In the genomic region with DNA sequence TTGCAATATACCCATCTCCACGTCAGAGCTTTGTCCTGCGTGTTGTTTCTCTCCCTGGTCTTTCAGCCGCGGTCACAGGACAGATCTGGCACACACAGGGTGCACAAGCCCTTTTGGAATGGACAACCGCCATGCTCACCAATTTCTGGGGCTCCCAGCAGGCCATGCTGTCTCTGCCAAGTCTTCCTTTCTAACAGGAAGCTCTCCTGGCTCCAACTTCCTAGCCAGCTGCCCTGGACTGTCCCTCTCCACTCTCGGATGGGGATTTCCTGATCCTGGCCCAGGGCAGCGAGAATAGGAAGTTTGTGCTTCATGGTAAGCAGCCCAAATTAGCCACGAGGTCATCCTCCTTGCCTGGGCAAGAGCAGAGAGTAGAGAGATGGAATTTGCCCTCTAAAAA, we compare ENCODE assay signal across 14 mouse cellular contexts. TPM values are rescaled to one million over a fixed set of nuclear protein-coding genes. Genes with fewer than 3 reads are reported as not detected.
DNase-seq lines count a peak whose midpoint lies in the region; ATAC-seq and TF ChIP-seq lines count a peak whose summit lies in the region.
"Had no signal": no experiment of that assay in that cellular context is flagged by ENCODE, and none has a peak within 500 bp of the region (broad histone marks: within the 10 kb centered on the region; RNA-seq: fewer than 3 reads in every experiment).

No protein-coding gene starts in this region.

- H3K9me3 ChIP-seq in hindbrain, postnatal 0 days (ENCODE audit: low read length) = no peaks in the 10 kb centered on the region
- no peaks in the 10 kb centered on the region for H3K9me3 ChIP-seq in hindbrain, embryonic 10.5 days
- no peaks in the 10 kb centered on the region for H3K9me3 ChIP-seq in hindbrain, embryonic 14.5 days (ENCODE audit: control insufficient read depth, low read length)

- no peak overlapping the region for H3K27ac ChIP-seq in hindbrain, postnatal 0 days
- H3K27ac ChIP-seq in hindbrain, embryonic 10.5 days = no peak overlapping the region
- H3K27ac ChIP-seq in hindbrain, embryonic 14.5 days = no peak overlapping the region

- no peak for TF ChIP-seq CTCF in hindbrain, postnatal 0 days (IDR thresholded peaks at IDR 0.05; ENCODE audit: low read depth)

- no peaks in the 10 kb centered on the region for H3K36me3 ChIP-seq in hindbrain, postnatal 0 days (ENCODE audit: insufficient read depth, low read length)
- H3K36me3 ChIP-seq in hindbrain, embryonic 10.5 days = no peaks in the 10 kb centered on the region
- H3K36me3 ChIP-seq in hindbrain, embryonic 14.5 days (replicated peaks; ENCODE audit: control insufficient read depth, insufficient read depth) = no peaks in the 10 kb centered on the region

- peaks cover 7% of the 10 kb centered on the region; the same call in 1 of the 2 replicates for H3K4me1 ChIP-seq in hindbrain, postnatal 0 days (ENCODE audit: insufficient read depth, low read length)
- H3K4me1 ChIP-seq in hindbrain, embryonic 10.5 days (replicated peaks) = peaks cover 16% of the 10 kb centered on the region
- peaks cover 15% of the 10 kb centered on the region; the same call in 1 of the 2 replicates for H3K4me1 ChIP-seq in hindbrain, embryonic 14.5 days (replicated peaks; ENCODE audit: control insufficient read depth, insufficient read depth, low read length)

- H3K4me2 ChIP-seq in hindbrain, postnatal 0 days (ENCODE audit: low read depth, low read length) = no peak overlapping the region
- no peak overlapping the region for H3K4me2 ChIP-seq in hindbrain, embryonic 14.5 days (replicated peaks)

- WGBS in hindbrain, postnatal 0 days = 56% methylated on average over 8 of the region's 8 CpGs
- WGBS in hindbrain, embryonic 10.5 days = 78% methylated on average over 8 of the region's 8 CpGs
- WGBS in hindbrain, embryonic 14.5 days = 73% methylated on average over 8 of the region's 8 CpGs

- peak; percentile 37 for DNase-seq in hindbrain, postnatal 0 days (ENCODE audit: low spot score)
- no peak for DNase-seq in hindbrain, embryonic 10.5 days (ENCODE audit: low spot score)
- peak; percentile 35 for DNase-seq in adrenal gland, postnatal 14 days
- DNase-seq in cerebellum, adult 9-11 months = peak; percentile 94
- DNase-seq in kidney, postnatal 10 days = peak; percentile 64
- DNase-seq in hindbrain, embryonic 14.5 days (ENCODE audit: low spot score) = no peak
- DNase-seq in embryo, embryonic 9.5 days (ENCODE audit: extremely low spot score) = no peak
- no peak for DNase-seq in right cerebral cortex, postnatal 25 days

- H3K4me3 ChIP-seq in hindbrain, postnatal 0 days (ENCODE audit: low read length) = no peak overlapping the region
- H3K4me3 ChIP-seq in hindbrain, embryonic 10.5 days = no peak overlapping the region
- no peak overlapping the region for H3K4me3 ChIP-seq in hindbrain, embryonic 14.5 days (replicated peaks; ENCODE audit: low read length)

- H3K9ac ChIP-seq in hindbrain, postnatal 0 days (replicated peaks; ENCODE audit: low read length) = no peak overlapping the region
- no peak overlapping the region for H3K9ac ChIP-seq in hindbrain, embryonic 14.5 days

- H3K27me3 ChIP-seq in hindbrain, postnatal 0 days (ENCODE audit: insufficient read depth, low read length) = no peaks in the 10 kb centered on the region
- H3K27me3 ChIP-seq in hindbrain, embryonic 10.5 days (ENCODE audit: insufficient read depth, poor library complexity, severe bottlenecking) = peaks cover 33% of the 10 kb centered on the region
- H3K27me3 ChIP-seq in hindbrain, embryonic 14.5 days (ENCODE audit: control insufficient read depth, insufficient read depth, low read length) = peaks cover 7% of the 10 kb centered on the region

- ATAC-seq in hindbrain, postnatal 0 days = no peak
- ATAC-seq in hindbrain, embryonic 14.5 days (ENCODE audit: low FRiP score) = no peak
- ATAC-seq: forebrain, embryonic 14.5 days had no signal

RNA-seq across cellular contexts. Expression of a gene that starts 4.7 kb away (rescaled TPM):
- total RNA-seq in hindbrain, postnatal 0 days (2014; rRNA removed) = 38.5 and 51.4 TPM in 2 replicates
- 16.4 and 17.4 TPM in 2 replicates for polyA plus RNA-seq in hindbrain, postnatal 0 days (2015; fragmentation: Nextera tagmentation; extraction: Ambion mirVana)
- 3.0 and 4.0 TPM in 2 replicates for polyA plus RNA-seq in hindbrain, embryonic 10.5 days (2016; fragmentation: Nextera tagmentation; extraction: Ambion mirVana)
- 29.6 and 43.3 TPM in 2 replicates for total RNA-seq in adrenal gland, postnatal 14 days (2021)
- polyA plus RNA-seq in hindbrain, embryonic 14.5 days (2014; fragmentation: Nextera tagmentation; extraction: Ambion mirVana) = 11.5 and 13.4 TPM in 2 replicates

RNA-seq across cellular contexts. Expression of a gene that starts 34.4 kb away (rescaled TPM):
- total RNA-seq in hindbrain, postnatal 0 days (2014; rRNA removed) = 0.58 TPM in 1 of 2 replicates, not detected in the other
- polyA plus RNA-seq in hindbrain, postnatal 0 days (2015; fragmentation: Nextera tagmentation; extraction: Ambion mirVana) = not detected in 2 replicates
- not detected in 2 replicates for polyA plus RNA-seq in hindbrain, embryonic 10.5 days (2016; fragmentation: Nextera tagmentation; extraction: Ambion mirVana)
- not detected in 2 replicates for total RNA-seq in adrenal gland, postnatal 14 days (2021)
- polyA plus RNA-seq in hindbrain, embryonic 14.5 days (2014; fragmentation: Nextera tagmentation; extraction: Ambion mirVana) = not detected in 2 replicates
- total RNA-seq: common myeloid progenitor, adult 5-6 weeks; heart, postnatal 14 days; layer of hippocampus, postnatal 25 days had no signal
- polyA plus RNA-seq: forebrain, embryonic 14.5 days; lung, embryonic 16.5 days; thymus, postnatal 0 days had no signal

RNA-seq across cellular contexts. Expression of a gene that starts 48.9 kb away (rescaled TPM):
- 21.6 and 61.1 TPM in 2 replicates for total RNA-seq in hindbrain, postnatal 0 days (2014; rRNA removed)
- 48.9 and 51.7 TPM in 2 replicates for polyA plus RNA-seq in hindbrain, postnatal 0 days (2015; fragmentation: Nextera tagmentation; extraction: Ambion mirVana)
- polyA plus RNA-seq in hindbrain, embryonic 10.5 days (2016; fragmentation: Nextera tagmentation; extraction: Ambion mirVana) = 57.5 and 58.7 TPM in 2 replicates
- 48.8 and 65.8 TPM in 2 replicates for total RNA-seq in adrenal gland, postnatal 14 days (2021)
- 43.2 and 52.6 TPM in 2 replicates for polyA plus RNA-seq in hindbrain, embryonic 14.5 days (2014; fragmentation: Nextera tagmentation; extraction: Ambion mirVana)

Comparison
In these comparisons a context has a peak if more than half of its experiments do, and no peak if none do; other contexts are left out.
1. DNase-seq: peak in hindbrain, postnatal 0 days (single experiment), adrenal gland, postnatal 14 days (single experiment), cerebellum, adult 9-11 months (single experiment) and kidney, postnatal 10 days (single experiment); none in hindbrain, embryonic 10.5 days (single experiment), hindbrain, embryonic 14.5 days (single experiment), embryo, embryonic 9.5 days (single experiment) and right cerebral cortex, postnatal 25 days (single experiment).